Mouse (Mus musculus): ENCODE measurements around the gene C1qtnf5.

The C1qtnf5 gene

GRCm38 (mm10) chr9:44130581-44131275 lies 23.7 kb downstream of the C1qtnf5 start:
- peak; percentile 56 to 65 for DNase-seq (ENCODE audit: low spot score in 2 of 2)

GRCm38 (mm10) chr9:44131276-44131590 lies 24.2 kb downstream of the C1qtnf5 start:
- DNase-seq (ENCODE audit: low spot score in 2 of 2) = no peak

- no peak for DNase-seq (ENCODE audit: low spot score in 2 of 2)
Measured at GRCm38 (mm10) chr9:44132200-44132599, 25.2 kb downstream of the C1qtnf5 start.

- DNase-seq (ENCODE audit: low spot score in 2 of 2) = no peak
Measured at GRCm38 (mm10) chr9:44133287-44133686, 26.2 kb downstream of the C1qtnf5 start.

- peak; percentile 56 to 58 for DNase-seq (ENCODE audit: low spot score in 2 of 2)
Measured at GRCm38 (mm10) chr9:44134101-44134850, 27.2 kb downstream of the C1qtnf5 start, which contains the start of gene Mcam. Gene Mcam, plus strand, starts transcription at chr9:44134469.

GRCm38 (mm10) chr9:44134851-44135730 lies 28.0 kb downstream of the C1qtnf5 start:
- peak; percentile 40 to 54 for DNase-seq (ENCODE audit: low spot score in 2 of 2)

GRCm38 (mm10) chr9:44135731-44136411 lies 28.8 kb downstream of the C1qtnf5 start:
- no peak for DNase-seq (ENCODE audit: low spot score in 2 of 2)

GRCm38 (mm10) chr9:44137846-44138245 lies 30.8 kb downstream of the C1qtnf5 start:
- DNase-seq (ENCODE audit: low spot score in 2 of 2) = no peak

GRCm38 (mm10) chr9:44141951-44142350 lies 34.9 kb downstream of the C1qtnf5 start:
- DNase-seq (ENCODE audit: low spot score in 2 of 2) = no peak

- no peak for DNase-seq (ENCODE audit: low spot score in 2 of 2)
Measured at GRCm38 (mm10) chr9:44143421-44143820, 36.4 kb downstream of the C1qtnf5 start.

- DNase-seq (ENCODE audit: low spot score in 2 of 2) = no peak
Measured at GRCm38 (mm10) chr9:44144023-44144717, 37.1 kb downstream of the C1qtnf5 start.

- no peak for DNase-seq (ENCODE audit: low spot score in 2 of 2)
Measured at GRCm38 (mm10) chr9:44144718-44145060, 37.6 kb downstream of the C1qtnf5 start.

- peak in 1 of 2 experiments; percentile 34 for DNase-seq (ENCODE audit: low spot score in 2 of 2)
Measured at GRCm38 (mm10) chr9:44147290-44147689, 40.2 kb downstream of the C1qtnf5 start.
